Mouse (Mus musculus): Measurements from ENCODE around the gene Cxcr1. TPM values are rescaled to one million over a fixed set of nuclear protein-coding genes. Genes with fewer than 3 reads are reported as not detected.
A peak's percentile ranks its signal among the peaks of the same experiment; 100 is the strongest.

Cxcr1 gene
- polyA plus RNA-seq, 1 experiment from 2014 or later: not detected

DNA sequence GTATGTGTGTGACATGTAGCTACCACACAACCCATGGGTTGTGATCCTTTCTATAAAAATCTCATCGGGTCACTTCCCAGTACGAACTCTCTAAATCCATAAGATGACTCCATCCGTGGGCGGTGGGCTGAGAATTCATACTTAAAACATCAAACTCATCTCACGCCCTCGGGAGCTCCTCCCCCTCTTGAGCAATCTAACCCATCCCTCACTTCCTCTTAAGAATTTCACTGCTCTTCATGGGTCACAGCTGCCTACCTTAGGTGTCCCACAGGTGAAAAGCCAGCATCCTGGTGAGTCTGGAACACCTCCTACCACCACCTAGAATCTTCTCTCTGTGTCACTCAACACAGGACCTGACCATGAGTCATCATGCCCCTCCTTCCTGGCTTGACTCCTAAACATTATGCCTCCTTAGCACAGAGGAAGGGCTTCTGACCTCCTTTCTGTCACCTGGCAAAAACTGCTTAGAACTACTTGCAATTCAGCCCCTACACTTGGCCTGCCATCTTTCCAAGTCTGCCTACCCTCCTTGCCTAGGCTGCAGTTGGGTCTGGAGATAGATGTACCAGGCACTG, 38.9 kb downstream of the Cxcr1 start:
- Histone ChIP-seq H3K4me3 (replicated peaks) (no peak overlapping the region), H3K4me1 (replicated peaks) (peaks cover 8% of the 10 kb centered on the region; the same call in 1 of the 2 replicates), H3K9me3 (no peaks in the 10 kb centered on the region), H3K36me3 (no peaks in the 10 kb centered on the region), H3K9ac (no peak overlapping the region), H3K27ac (no peak overlapping the region), H3K27me3 (replicated peaks) (no peaks in the 10 kb centered on the region), H3K4me2 (replicated peaks) (no peak overlapping the region)
- 92% methylated on average over 6 of the region's 6 CpGs for WGBS
- no peak for ATAC-seq

DNA sequence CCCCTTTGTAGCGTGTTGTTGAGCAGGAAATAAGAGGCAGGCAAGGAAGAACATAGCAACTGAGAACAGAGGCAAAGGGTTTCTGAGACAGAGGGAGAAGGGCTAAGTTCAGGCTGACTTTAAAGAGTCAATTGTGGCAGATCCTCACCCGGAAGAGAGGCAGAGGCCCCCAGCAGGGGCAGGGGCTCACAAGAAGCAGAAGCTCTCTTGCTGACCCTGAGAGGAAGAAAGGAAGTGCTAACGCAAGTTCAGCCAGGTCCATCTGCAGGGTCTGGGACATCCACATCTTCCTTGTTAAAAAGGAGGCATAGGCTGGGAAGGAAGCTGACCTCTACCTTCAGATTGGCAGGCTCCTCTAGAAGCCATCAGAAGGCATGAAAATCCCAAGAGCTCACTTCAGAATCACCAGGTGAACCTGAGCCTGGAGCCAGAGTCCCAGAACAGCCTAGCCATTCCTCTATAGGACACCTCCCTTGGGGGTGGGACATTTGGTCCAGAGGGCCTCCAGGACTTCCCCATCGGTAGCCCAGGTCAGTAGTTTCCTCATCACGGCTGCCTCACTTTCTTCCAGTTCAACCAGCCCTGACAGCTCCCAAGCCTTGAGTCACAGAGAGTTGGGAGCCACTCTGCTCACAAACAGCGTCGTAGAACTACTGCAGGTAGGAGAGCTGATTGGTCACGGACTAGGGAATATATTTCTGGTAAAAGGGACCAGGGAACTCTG, 40.8 kb downstream of the Cxcr1 start, which contains the start of gene Cxcr2:
TSS of gene Cxcr2 (plus strand) at position 529 of the 724 bp plus-strand sequence.
- H3K4me1 ChIP-seq (replicated peaks): peaks cover 8% of the 10 kb centered on the region; the same call in 1 of the 2 replicates
- no peak within 1 kb of the TSS for H3K27ac ChIP-seq
- no peak within 1 kb of the TSS for H3K4me3 ChIP-seq (replicated peaks)

DNA sequence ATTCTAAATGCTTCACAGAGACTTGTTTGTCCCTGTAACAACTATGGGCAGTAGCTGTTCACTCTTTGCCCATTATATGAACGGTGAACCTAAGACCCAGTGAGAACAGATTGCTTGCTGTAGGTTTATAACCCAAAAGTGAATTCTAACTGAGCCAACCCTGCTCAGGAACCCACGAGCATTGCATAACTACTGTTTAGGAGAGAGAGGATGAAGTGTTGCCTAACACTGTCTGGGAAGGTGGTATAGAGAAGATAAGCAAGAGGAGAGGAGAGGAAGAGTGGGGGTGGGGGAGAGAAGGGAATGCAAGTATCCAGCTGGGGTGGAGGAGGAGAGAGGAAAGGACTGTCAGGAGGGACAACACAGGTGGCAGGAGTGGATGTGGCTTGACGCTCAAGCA, 43.3 kb downstream of the Cxcr1 start:
- Histone ChIP-seq H3K4me3 (replicated peaks) (no peak overlapping the region), H3K27me3 (replicated peaks) (no peaks in the 10 kb centered on the region), H3K9ac (no peak overlapping the region), H3K4me2 (replicated peaks) (no peak overlapping the region), H3K36me3 (no peaks in the 10 kb centered on the region), H3K9me3 (no peaks in the 10 kb centered on the region), H3K27ac (no peak overlapping the region), H3K4me1 (replicated peaks) (peaks cover 6% of the 10 kb centered on the region; the same call in 1 of the 2 replicates)
- 68% methylated on average over 3 of the region's 3 CpGs for WGBS
- ATAC-seq: no peak

More for the DNA sequence above, 40.8 kb downstream of the Cxcr1 start, which contains the start of gene Cxcr2:
- ATAC-seq: no peak
- no peak within 1 kb of the TSS for H3K4me2 ChIP-seq (replicated peaks)
- 68% methylated on average over 8 of the region's 8 CpGs for WGBS
- no peaks in the 10 kb centered on the region for H3K36me3 ChIP-seq
- H3K27me3 ChIP-seq (replicated peaks): no peaks in the 10 kb centered on the region
- no peaks in the 10 kb centered on the region for H3K9me3 ChIP-seq
- no peak within 1 kb of the TSS for H3K9ac ChIP-seq

DNA sequence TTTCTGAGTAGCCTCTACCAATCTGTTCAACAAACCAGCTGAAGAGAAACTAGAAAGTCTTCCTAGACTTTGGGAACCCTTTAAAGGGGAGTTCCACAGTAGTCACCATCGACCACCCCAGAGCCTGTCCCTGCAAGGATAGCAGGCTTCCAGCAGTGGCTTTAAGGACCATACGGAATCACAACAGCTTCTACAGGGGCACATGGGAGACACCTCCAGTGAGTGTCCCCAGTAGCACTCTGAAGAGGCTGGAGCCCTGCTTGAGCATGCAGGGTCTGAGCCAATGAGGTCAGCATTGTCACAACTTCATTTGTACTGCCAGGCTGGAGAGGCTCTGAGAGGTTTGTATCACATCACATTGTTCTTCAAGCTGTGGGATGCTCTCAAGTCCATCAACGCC, 44.3 kb downstream of the Cxcr1 start:
- Histone ChIP-seq H3K4me3 (replicated peaks) (no peak overlapping the region), H3K36me3 (no peaks in the 10 kb centered on the region), H3K4me2 (replicated peaks) (no peak overlapping the region), H3K27ac (no peak overlapping the region), H3K9me3 (no peaks in the 10 kb centered on the region), H3K4me1 (replicated peaks) (peaks cover 6% of the 10 kb centered on the region; the same call in 1 of the 2 replicates), H3K9ac (no peak overlapping the region), H3K27me3 (replicated peaks) (no peaks in the 10 kb centered on the region)
- WGBS: 79% methylated on average over 3 of the region's 3 CpGs
- ATAC-seq: no peak

DNA sequence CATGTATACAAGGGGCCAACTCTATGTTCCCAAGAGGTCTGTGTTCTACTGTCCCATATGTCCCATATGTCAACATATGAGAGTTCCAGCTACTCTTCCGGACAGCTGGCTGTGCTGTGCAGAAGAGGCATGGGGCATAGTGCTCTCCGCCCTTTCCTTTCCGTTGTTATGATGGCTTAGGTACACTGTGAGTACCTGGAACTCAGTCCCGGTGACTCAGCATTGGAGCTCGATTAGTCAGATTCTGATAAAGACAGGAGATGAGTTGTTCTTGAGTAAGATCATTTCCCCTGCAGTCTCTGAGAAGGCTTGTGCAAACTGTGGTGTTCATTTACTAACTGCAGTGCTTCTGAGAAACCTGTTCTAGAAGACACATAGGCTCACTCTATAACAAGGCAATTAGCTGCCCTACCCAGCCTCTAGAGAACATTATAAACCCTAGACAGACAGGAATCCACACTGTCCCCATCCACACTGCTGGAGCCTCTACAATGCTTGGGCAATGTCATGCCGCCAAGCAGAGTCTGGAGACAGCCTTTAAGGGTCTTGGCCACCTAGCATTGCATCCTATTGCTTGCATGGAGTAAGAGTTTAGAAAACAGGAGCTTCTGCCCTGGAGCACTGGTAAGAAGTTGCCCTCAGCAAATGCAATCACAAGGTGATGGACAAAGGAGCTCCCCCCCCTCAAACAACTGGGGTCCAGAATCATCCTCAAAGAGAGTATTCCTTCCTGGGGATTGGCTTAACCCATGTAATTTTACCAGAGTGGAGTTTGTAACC, 45.1 kb downstream of the Cxcr1 start:
- Histone ChIP-seq H3K4me2 (replicated peaks) (no peak overlapping the region), H3K27ac (no peak overlapping the region), H3K9me3 (no peaks in the 10 kb centered on the region), H3K4me3 (replicated peaks) (no peak overlapping the region), H3K4me1 (replicated peaks) (peaks cover 6% of the 10 kb centered on the region; the same call in 1 of the 2 replicates), H3K36me3 (no peaks in the 10 kb centered on the region), H3K27me3 (replicated peaks) (no peaks in the 10 kb centered on the region), H3K9ac (no peak overlapping the region)
- ATAC-seq: peak; percentile 34; the same call in 1 of the 2 replicates
- WGBS: 81% methylated on average over 6 of the region's 6 CpGs

MicroRNAs encoded within 50 kb of the gene (microRNA counts, 519-probe panel; counts per million panel counts)
- 1,867 counts per million, percentile 39 among the panel's probes with 10 or more counts for microRNA mmu-miR-1928

Other genes with a start within 250 kb of the Cxcr1 start
- gene Tns1, start 70.2 kb downstream of the Cxcr1 start, polyA plus RNA-seq (2015; fragmentation: Nextera tagmentation; extraction: Ambion mirVana): 23.1 and 29.1 TPM in 2 replicates
- 0.18 and 0.34 TPM in 2 replicates for gene Rufy4, start 69.1 kb downstream of the Cxcr1 start, polyA plus RNA-seq (2015; fragmentation: Nextera tagmentation; extraction: Ambion mirVana)
- gene Cxcr2, start 40.6 kb downstream of the Cxcr1 start, polyA plus RNA-seq (2015; fragmentation: Nextera tagmentation; extraction: Ambion mirVana): 0.24 and 0.35 TPM in 2 replicates
- 518 and 584 TPM in 2 replicates for gene Arpc2, start 41.5 kb upstream of the Cxcr1 start, polyA plus RNA-seq (2015; fragmentation: Nextera tagmentation; extraction: Ambion mirVana)
- 3.1 and 3.3 TPM in 2 replicates for gene Gpbar1, start 83.9 kb upstream of the Cxcr1 start, polyA plus RNA-seq (2015; fragmentation: Nextera tagmentation; extraction: Ambion mirVana)
- 225 and 244 TPM in 2 replicates for gene Aamp, start 90.1 kb upstream of the Cxcr1 start, polyA plus RNA-seq (2015; fragmentation: Nextera tagmentation; extraction: Ambion mirVana)
- gene Pnkd, start 90.3 kb upstream of the Cxcr1 start, polyA plus RNA-seq (2015; fragmentation: Nextera tagmentation; extraction: Ambion mirVana): 120 and 127 TPM in 2 replicates
- 54.9 and 64.3 TPM in 2 replicates for gene Tmbim1, start 111.0 kb upstream of the Cxcr1 start, polyA plus RNA-seq (2015; fragmentation: Nextera tagmentation; extraction: Ambion mirVana)
- 0.39 and 0.53 TPM in 2 replicates for gene Catip, start 167.5 kb upstream of the Cxcr1 start, polyA plus RNA-seq (2015; fragmentation: Nextera tagmentation; extraction: Ambion mirVana)
- gene Slc11a1, start 180.6 kb upstream of the Cxcr1 start, polyA plus RNA-seq (2015; fragmentation: Nextera tagmentation; extraction: Ambion mirVana): 6.4 and 6.7 TPM in 2 replicates
- gene Ctdsp1, start 196.9 kb upstream of the Cxcr1 start, polyA plus RNA-seq (2015; fragmentation: Nextera tagmentation; extraction: Ambion mirVana): 75.4 and 78.7 TPM in 2 replicates
- gene Vil1, start 214.7 kb upstream of the Cxcr1 start, polyA plus RNA-seq (2015; fragmentation: Nextera tagmentation; extraction: Ambion mirVana): 135 and 146 TPM in 2 replicates